Mouse (Mus musculus): Measurements from ENCODE around the gene Erich6. TPM values are rescaled to one million over a fixed set of nuclear protein-coding genes. Genes with fewer than 3 reads are reported as not detected.

Gene Erich6
- total RNA-seq (2021) = 1 to 10 TPM in 1 of 2 experiments, under 1 TPM in 1; 0.58 to 1.5 TPM
- long read RNA-seq, experiment 1, partial matches to known transcripts = 0 of 2 reads
- long read RNA-seq, experiment 1, other reads (novel, unspliced or antisense) = 2 of 2 reads
- long read RNA-seq, experiment 2, partial matches to known transcripts = 0 of 1 reads
- long read RNA-seq, experiment 2, other reads (novel, unspliced or antisense) = 1 of 1 reads

GRCm38 (mm10) chr3:58636406-58637295, at the start of gene Erich6:
Gene Erich6 (minus strand): TSS chr3:58637207.
- peak in 1 of 2 experiments; percentile 5 for DNase-seq (ENCODE audit: low spot score in 2 of 2)

- DNase-seq (ENCODE audit: low spot score in 2 of 2) = no peak
These were observed 49.4 kb upstream of the Erich6 start for GRCm38 (mm10) chr3:58686206-58686921.

GRCm38 (mm10) chr3:58685396-58685795, 48.4 kb upstream of the Erich6 start:
- DNase-seq (ENCODE audit: low spot score in 2 of 2) = no peak

- DNase-seq (ENCODE audit: low spot score in 2 of 2) = no peak
These were observed 46.3 kb upstream of the Erich6 start for GRCm38 (mm10) chr3:58683346-58683745.

- DNase-seq (ENCODE audit: low spot score in 2 of 2) = no peak
These were observed 45.3 kb upstream of the Erich6 start for GRCm38 (mm10) chr3:58682336-58682735.

GRCm38 (mm10) chr3:58681831-58682230, 44.8 kb upstream of the Erich6 start:
- DNase-seq (ENCODE audit: low spot score in 2 of 2) = no peak

GRCm38 (mm10) chr3:58680943-58681637, 44.1 kb upstream of the Erich6 start:
- DNase-seq (ENCODE audit: low spot score in 2 of 2) = no peak

- no peak for DNase-seq (ENCODE audit: low spot score in 2 of 2)
These were observed 43.0 kb upstream of the Erich6 start for GRCm38 (mm10) chr3:58679996-58680395.

GRCm38 (mm10) chr3:58678905-58679304, 41.9 kb upstream of the Erich6 start:
- no peak for DNase-seq (ENCODE audit: low spot score in 2 of 2)

GRCm38 (mm10) chr3:58678384-58678783, 41.4 kb upstream of the Erich6 start:
- DNase-seq (ENCODE audit: low spot score in 2 of 2) = no peak

- DNase-seq (ENCODE audit: low spot score in 2 of 2) = no peak
These were observed 40.6 kb upstream of the Erich6 start for GRCm38 (mm10) chr3:58677615-58678014.

GRCm38 (mm10) chr3:58673295-58673694, 36.3 kb upstream of the Erich6 start:
- no peak for DNase-seq (ENCODE audit: low spot score in 2 of 2)

- no peak for DNase-seq (ENCODE audit: low spot score in 2 of 2)
These were observed 35.6 kb upstream of the Erich6 start for GRCm38 (mm10) chr3:58672481-58673183.

- no peak for DNase-seq (ENCODE audit: low spot score in 2 of 2)
These were observed 34.7 kb upstream of the Erich6 start for GRCm38 (mm10) chr3:58671616-58672250.

GRCm38 (mm10) chr3:58663970-58664369, 27.0 kb upstream of the Erich6 start:
- DNase-seq (ENCODE audit: low spot score in 2 of 2) = no peak

GRCm38 (mm10) chr3:58660636-58661035, 23.6 kb upstream of the Erich6 start:
- DNase-seq (ENCODE audit: low spot score in 2 of 2) = no peak

GRCm38 (mm10) chr3:58657356-58657755, 20.3 kb upstream of the Erich6 start:
- DNase-seq (ENCODE audit: low spot score in 2 of 2) = no peak

- DNase-seq (ENCODE audit: low spot score in 2 of 2) = peak; percentile 65 to 79
These were observed 18.5 kb upstream of the Erich6 start for GRCm38 (mm10) chr3:58655362-58656130.

- DNase-seq (ENCODE audit: low spot score in 2 of 2) = no peak
These were observed 16.9 kb upstream of the Erich6 start for GRCm38 (mm10) chr3:58653907-58654306.
